Mouse (Mus musculus) liver, adult 2 months (tissue): ENCODE measurements around the gene Mrps26. TPM values are rescaled to one million over a fixed set of nuclear protein-coding genes. Genes with fewer than 3 reads are reported as not detected.

Source experiments
- DNase-seq: peaks from one replicate; pipeline ENCODE4 v3.0.0-alpha.2; 2011; ENCODE audit warnings: low read depth, low spot score; ENCODE audit errors: extremely low read depth
- H3K27ac ChIP-seq: fragments of 200-500 bp; replicated peaks from 2 replicates; pipeline ENCODE4 v1.5.1; 2012; ENCODE audit warnings: low read depth, mild to moderate bottlenecking, control low read depth, inconsistent platforms, low read length; ENCODE audit not compliant: insufficient read depth
- H3K27me3 ChIP-seq: fragments of 200-500 bp; 2 replicates; pipeline ENCODE4 v1.6.1; 2012; ENCODE audit warnings: mild to moderate bottlenecking, moderate library complexity, low read length, inconsistent platforms; ENCODE audit not compliant: control insufficient read depth, insufficient read depth
- H3K36me3 ChIP-seq: fragments of 200-500 bp; 2 replicates; pipeline ENCODE4 v1.6.1; 2012; ENCODE audit warnings: low read length, inconsistent platforms; ENCODE audit not compliant: control insufficient read depth, insufficient read depth
- H3K4me1 ChIP-seq: fragments of 200-500 bp; 2 replicates; pipeline ENCODE4 v1.6.1; 2011; ENCODE audit warnings: low read length; ENCODE audit not compliant: control insufficient read depth, insufficient read depth
- H3K4me3 ChIP-seq: fragments of 200-500 bp; 2 replicates; pipeline ENCODE4 v1.5.1; 2011; ENCODE audit warnings: low read depth, mild to moderate bottlenecking, control low read depth, low read length, moderate library complexity; ENCODE audit not compliant: insufficient read depth
- H3K79me2 ChIP-seq: fragments of 200-500 bp; 2 replicates; pipeline ENCODE4 v1.6.1; 2012; ENCODE audit warnings: inconsistent platforms, mild to moderate bottlenecking, low read length, moderate library complexity; ENCODE audit not compliant: control insufficient read depth, insufficient read depth
- H3K9ac ChIP-seq: fragments of 200-500 bp; 2 replicates; pipeline ENCODE4 v1.6.1; 2012; ENCODE audit warnings: low read depth, mild to moderate bottlenecking, control low read depth, inconsistent platforms, low read length
- CTCF ChIP-seq: fragments of 200-500 bp; IDR thresholded peaks from 2 replicates; pipeline ENCODE4 v1.5.1; 2011; ENCODE audit warnings: low read depth, low read length, control low read depth
- POLR2A ChIP-seq: fragments of 200-500 bp; IDR thresholded peaks from 2 replicates; pipeline ENCODE4 v1.6.1; 2011; ENCODE audit warnings: low read length, control low read depth; ENCODE audit not compliant: insufficient read depth; ENCODE audit errors: extremely low read depth
- WGBS: fragments of 180-500 bp; shearing (Covaris S2); methylation state at CpG from one replicate; pipeline ENCODE4 v1.1.7; 2018; 5-methylcytosine and 5-hydroxymethylcytosine counted together
- polyA plus RNA-seq: library from polyadenylated mRNA; depleted of rRNA; stranded (reverse); fragments of >200 nt; gene quantifications from 2 replicates; pipeline ENCODE4 v1.2.3, GENCODE M21; 2012
- total RNA-seq: library from RNA; depleted of rRNA; stranded (reverse); fragments of >200 nt; gene quantifications from 2 replicates; pipeline ENCODE4 v1.2.3, GENCODE M21; 2014

The Mrps26 gene
- total and polyA plus RNA-seq, 2 experiments: 10.9 to 38.4 TPM

GRCm38 (mm10) chr2:130583902-130584560, 20.5 kb downstream of the Mrps26 start:
- DNase-seq: no peak
- no peak for TF ChIP-seq CTCF
- Histone ChIP-seq H3K79me2 (no peaks in the 10 kb centered on the region), H3K9ac (no peak overlapping the region), H3K27ac (no peak overlapping the region), H3K4me1 (no peaks in the 10 kb centered on the region; the same call in 1 of the 2 replicates), H3K4me3 (no peak overlapping the region), H3K27me3 (peaks cover 9% of the 10 kb centered on the region), H3K36me3 (no peaks in the 10 kb centered on the region)
- 90% methylated on average over 10 of the region's 10 CpGs for WGBS

GRCm38 (mm10) chr2:130586016-130586415, 22.5 kb downstream of the Mrps26 start:
- TF ChIP-seq POLR2A (no peak), CTCF (no peak)
- no peak overlapping the region for H3K9ac ChIP-seq
- H3K79me2 ChIP-seq: no peaks in the 10 kb centered on the region
- no peak overlapping the region for H3K27ac ChIP-seq
- H3K4me1 ChIP-seq: no peaks in the 10 kb centered on the region
- peaks cover 7% of the 10 kb centered on the region for H3K27me3 ChIP-seq
- no peaks in the 10 kb centered on the region for H3K36me3 ChIP-seq
- no peak for DNase-seq
- WGBS: 85% methylated on average over 6 of the region's 6 CpGs
- H3K4me3 ChIP-seq: no peak overlapping the region

GRCm38 (mm10) chr2:130588373-130588772, 24.8 kb downstream of the Mrps26 start:
- no peak for DNase-seq
- no peaks in the 10 kb centered on the region for H3K79me2 ChIP-seq
- H3K4me3 ChIP-seq: no peak overlapping the region
- no peak overlapping the region for H3K9ac ChIP-seq
- no peak overlapping the region for H3K27ac ChIP-seq
- TF ChIP-seq CTCF (no peak), POLR2A (no peak)
- H3K27me3 ChIP-seq: no peaks in the 10 kb centered on the region
- H3K4me1 ChIP-seq: no peaks in the 10 kb centered on the region
- H3K36me3 ChIP-seq: no peaks in the 10 kb centered on the region
- WGBS: 67% methylated on average over 2 of the region's 2 CpGs

GRCm38 (mm10) chr2:130589157-130589556, 25.6 kb downstream of the Mrps26 start:
- WGBS: 81% methylated on average over 4 of the region's 4 CpGs
- Histone ChIP-seq H3K4me3 (no peak overlapping the region), H3K79me2 (no peaks in the 10 kb centered on the region), H3K27me3 (no peaks in the 10 kb centered on the region), H3K9ac (no peak overlapping the region), H3K27ac (no peak overlapping the region), H3K36me3 (no peaks in the 10 kb centered on the region), H3K4me1 (no peaks in the 10 kb centered on the region)
- no peak for DNase-seq
- TF ChIP-seq CTCF (no peak), POLR2A (no peak)

GRCm38 (mm10) chr2:130589761-130590160, 26.2 kb downstream of the Mrps26 start:
- Histone ChIP-seq H3K27me3 (no peaks in the 10 kb centered on the region), H3K4me3 (no peak overlapping the region), H3K9ac (no peak overlapping the region), H3K79me2 (no peaks in the 10 kb centered on the region), H3K4me1 (no peaks in the 10 kb centered on the region), H3K27ac (no peak overlapping the region), H3K36me3 (peaks cover 2% of the 10 kb centered on the region; the same call in 1 of the 2 replicates)
- WGBS: 84% methylated on average over 2 of the region's 2 CpGs
- no peak for TF ChIP-seq POLR2A
- no peak for TF ChIP-seq CTCF
- DNase-seq: no peak

GRCm38 (mm10) chr2:130591016-130591415, 27.5 kb downstream of the Mrps26 start:
- WGBS: 95% methylated on average over 2 of the region's 2 CpGs
- TF ChIP-seq POLR2A (no peak), CTCF (no peak)
- H3K4me1 ChIP-seq: no peaks in the 10 kb centered on the region
- H3K4me3 ChIP-seq: no peak overlapping the region
- no peak overlapping the region for H3K9ac ChIP-seq
- no peak overlapping the region for H3K27ac ChIP-seq
- H3K79me2 ChIP-seq: no peaks in the 10 kb centered on the region
- DNase-seq: no peak
- H3K36me3 ChIP-seq: peaks cover 8% of the 10 kb centered on the region
- H3K27me3 ChIP-seq: no peaks in the 10 kb centered on the region
